Mouse (Mus musculus) thymus, postnatal 25 days (tissue): ENCODE results near the gene Sh2b3.

Source experiments
- DNase-seq: peaks from one replicate; pipeline ENCODE4 v3.0.0; 2022

Sh2b3 gene

DNA sequence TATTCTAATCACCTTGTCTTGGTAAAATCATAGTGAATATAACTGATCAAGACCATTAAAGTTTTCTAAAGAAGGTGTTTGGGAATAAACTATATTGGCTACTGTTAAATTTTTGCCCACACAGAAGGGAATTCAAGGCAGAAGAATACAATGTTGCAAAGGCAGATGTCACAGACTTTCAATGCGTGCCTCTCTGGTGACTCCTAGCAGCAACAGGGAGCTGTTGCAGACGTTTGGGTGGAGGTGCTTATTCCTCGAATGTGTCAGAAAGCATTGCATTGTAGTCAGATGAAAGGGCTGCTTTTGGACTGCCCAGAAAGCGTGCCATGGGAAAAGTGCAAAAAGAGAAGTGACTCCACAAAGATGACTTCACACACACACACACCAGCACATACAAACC lies 55.0 kb downstream of the Sh2b3 start:
- DNase-seq, result no peak

DNA sequence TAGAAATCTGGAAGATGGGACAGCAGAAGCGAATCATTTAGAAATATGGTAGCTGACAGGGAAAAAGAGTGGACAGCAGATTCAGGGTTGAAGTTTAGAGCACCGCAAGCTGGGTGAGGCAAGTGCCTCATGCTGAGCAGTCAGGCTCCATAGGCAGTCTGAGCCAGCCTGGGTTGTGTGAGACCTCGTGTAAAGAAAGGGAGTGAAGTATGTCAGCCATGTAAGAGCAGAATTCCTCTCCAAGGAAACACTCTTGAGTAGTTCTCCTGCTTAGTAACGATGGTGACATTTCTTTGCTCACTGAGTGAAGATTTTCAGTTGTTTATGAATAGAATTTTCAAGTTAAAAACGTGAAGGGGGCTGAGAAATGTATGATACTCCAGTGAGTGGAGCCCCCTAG lies 57.3 kb downstream of the Sh2b3 start:
- DNase-seq, result no peak

DNA sequence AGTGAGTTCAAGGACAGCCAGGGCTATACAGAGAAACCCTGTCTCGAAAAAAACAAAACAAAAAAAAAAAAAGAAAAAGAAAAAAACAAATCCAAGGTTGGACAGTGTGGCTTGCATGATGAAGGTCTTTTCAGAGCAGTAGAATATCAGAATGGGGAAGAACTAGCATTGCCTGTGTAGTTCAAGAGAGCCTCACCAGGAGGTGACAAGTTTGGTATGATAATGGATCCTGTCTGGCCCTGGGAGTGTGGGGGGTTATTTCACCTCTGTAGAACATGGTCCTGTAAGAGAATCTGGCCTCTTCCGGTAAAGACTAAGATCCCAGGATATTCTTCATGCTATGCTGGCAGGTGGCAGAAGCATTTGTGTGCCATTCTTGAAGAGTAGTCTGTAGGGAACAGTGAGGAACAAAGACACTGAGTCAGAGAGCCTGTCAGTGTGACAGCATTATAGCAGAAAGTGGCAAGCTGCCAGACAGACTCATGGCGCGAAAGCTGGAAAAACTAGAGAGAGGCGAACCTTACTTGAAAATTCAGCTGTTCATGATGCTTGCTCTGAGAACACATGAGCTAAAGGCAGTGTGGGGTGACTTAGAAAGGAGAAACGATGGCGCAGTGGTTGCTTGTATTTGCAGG lies 58.8 kb downstream of the Sh2b3 start:
- no peak for DNase-seq

DNA sequence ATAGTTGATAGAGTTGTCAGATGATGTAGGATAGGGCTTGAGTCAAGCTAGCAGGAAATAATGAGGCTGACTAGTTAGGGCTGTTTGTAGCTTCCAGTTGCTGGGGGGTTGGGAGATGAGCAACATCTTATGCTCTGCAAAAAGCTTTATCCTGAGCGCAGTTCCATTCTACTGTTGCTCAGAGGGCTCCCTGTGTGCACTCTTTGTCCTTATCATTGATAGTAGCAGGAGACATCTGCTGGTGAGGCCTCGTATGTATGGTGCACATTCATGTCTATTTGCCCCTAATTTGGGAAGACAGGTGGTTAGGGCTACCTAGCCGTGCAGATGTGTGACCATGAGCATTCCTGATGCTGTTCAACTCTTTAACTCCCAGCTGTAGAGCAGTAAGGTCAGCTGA lies 65.8 kb downstream of the Sh2b3 start:
- DNase-seq, result no peak

DNA sequence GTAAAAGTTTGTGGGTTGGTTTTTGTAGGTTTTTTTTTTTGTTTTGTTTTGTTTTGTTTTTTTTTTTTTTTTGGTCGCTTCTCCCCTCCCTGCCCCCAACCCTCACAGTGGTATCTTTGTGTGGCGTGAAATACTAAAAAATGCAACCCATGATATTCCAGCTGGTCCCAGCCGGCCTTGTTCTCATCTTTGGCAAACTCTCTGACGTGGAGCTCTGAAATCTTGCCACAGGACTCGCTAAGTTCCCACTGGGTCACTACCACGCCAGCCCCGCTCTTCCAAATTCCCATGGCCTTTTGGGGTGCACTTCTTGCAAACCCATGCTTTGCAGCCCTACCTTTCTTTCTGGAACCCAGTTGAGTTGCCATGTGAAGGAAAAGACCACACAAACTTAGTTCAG lies 67.6 kb downstream of the Sh2b3 start:
- DNase-seq, result no peak

DNA sequence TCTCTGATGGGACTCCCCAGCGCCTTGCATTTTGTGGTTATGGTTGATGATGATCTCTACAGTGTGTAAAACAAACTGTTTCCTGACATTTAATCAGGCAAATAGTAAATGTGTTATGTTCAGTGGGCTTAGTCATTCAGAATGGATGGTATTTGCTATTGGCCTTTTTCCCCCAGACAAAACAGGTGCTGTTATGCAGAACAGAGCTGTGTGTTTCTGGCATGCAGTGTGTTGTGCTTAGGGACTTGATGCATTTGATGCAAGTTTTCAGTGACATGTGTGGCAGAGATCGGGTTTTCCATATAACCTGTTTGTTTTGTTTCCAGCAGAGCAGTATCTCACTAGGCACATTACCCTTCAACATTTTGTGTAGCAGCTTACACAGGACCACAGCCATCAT lies 69.9 kb downstream of the Sh2b3 start:
- DNase-seq, result no peak

DNA sequence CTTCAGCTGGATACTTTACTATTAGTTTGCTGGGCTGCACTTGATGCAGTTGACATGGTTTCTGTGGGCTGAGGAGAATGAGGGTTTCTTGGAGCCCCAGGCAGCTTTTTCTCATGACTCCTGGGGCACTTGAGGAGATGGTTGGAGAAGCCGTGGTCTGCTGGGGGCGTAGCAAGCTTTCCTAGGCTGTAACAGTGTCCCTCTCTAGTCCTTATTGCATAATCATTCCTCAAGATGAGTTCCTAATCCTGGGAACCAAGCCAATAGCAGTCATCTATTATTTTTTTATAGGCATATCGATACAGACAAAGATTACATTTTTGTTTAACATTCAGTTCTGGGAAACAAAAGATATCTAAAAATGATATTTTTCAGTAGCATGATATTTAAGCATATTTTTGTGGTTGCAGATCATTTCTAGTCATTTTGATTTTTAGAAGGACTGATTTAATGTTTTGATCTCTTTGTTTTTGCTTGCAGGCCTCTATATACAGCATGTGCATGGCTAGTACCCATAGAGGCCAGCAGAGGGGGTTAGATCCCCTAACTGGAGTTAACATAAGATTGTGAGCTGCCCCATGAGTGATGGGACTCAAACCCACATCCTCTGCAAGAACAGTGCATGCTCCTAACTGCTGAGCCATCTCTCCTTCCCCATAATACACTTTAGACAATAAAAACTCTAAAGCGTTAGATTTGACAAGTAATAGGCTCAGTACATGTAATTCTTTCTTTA lies 71.2 kb downstream of the Sh2b3 start:
- DNase-seq, result peak; percentile 32
